Mouse (Mus musculus): ENCODE results near the gene Zfp770. TPM values are rescaled to one million over a fixed set of nuclear protein-coding genes. Genes with fewer than 3 reads are reported as not detected.
A peak's percentile ranks its signal among the peaks of the same experiment; 100 is the strongest.
"Not testable (repeated sequence)": the region's sequence is repeated elsewhere in the genome, so short reads cannot be mapped to it uniquely, and the experiment has no call there.

Gene Zfp770
- polyA plus RNA-seq (2012) = 0.02 TPM in 1 of 2 replicates, not detected in the other

DNA sequence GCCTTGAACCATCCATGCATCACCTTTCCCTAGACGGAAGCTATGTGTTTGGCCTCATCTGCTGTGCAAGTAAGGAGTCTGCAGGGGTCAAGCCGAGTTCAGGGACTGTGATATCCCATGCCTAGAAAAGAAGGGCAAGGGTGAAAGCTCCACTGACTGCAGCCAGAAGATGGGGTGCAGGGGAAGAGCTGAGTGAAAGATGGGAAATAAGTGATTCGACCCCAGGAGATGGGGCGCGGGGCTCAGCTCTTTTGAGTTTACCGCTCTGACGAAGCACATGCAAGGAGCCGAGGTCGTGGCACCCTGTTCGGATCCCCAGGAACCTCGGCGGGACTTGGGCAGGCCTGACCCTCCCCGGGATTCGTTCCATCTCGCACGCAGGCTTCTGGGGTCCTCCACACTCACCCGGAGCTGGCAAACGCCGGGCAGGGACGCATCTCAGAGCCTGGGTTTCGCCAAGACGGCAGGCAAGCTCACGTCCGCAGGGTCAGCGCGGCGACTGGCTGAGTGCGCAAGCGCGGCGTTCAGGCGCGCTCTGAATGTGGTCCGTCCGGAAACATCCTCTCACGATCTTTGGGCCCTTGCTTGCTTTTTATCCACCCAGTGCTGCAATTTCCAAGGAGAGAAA, at the start of gene Zfp770:
Gene Zfp770 (minus strand): TSS at position 538 of the 628 bp plus-strand sequence.
- TF ChIP-seq TAL1 (IDR thresholded peaks at IDR 0.05; ENCODE audit: low read length) (no peak), GATA1 (IDR thresholded peaks at IDR 0.05; ENCODE audit: low read length) (no peak)
- H3K9me3 ChIP-seq (ENCODE audit: control insufficient read depth, low read length) = no peaks in the 10 kb centered on the region
- H3K4me3 ChIP-seq (replicated peaks) = peak within 1 kb of the TSS; percentile 85
- no peaks in the 10 kb centered on the region; the same call in 1 of the 2 replicates for H3K27me3 ChIP-seq (ENCODE audit: control insufficient read depth)
- H3K36me3 ChIP-seq (ENCODE audit: control insufficient read depth) = peaks cover 14% of the 10 kb centered on the region
- peaks cover 13% of the 10 kb centered on the region for H3K4me1 ChIP-seq (ENCODE audit: control insufficient read depth)

DNA sequence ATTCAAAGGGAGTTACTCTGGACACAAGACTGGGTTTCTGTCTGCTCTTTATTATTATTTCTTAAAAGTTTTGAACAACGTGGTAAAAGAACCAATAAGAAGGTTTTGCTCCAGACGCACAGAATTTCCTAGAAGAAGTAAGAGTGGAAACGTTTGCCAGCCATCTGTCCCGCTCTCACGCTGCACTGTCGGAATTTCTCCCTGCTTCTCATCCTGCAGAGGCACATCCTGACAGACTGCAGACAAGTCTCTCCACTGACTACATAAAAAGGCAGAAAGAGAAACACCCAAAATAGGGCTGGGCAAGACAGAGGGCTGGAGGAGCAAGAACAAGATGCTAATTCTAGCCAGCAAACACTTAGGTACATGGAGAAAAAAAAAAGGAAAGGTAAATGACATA, 48.2 kb upstream of the Zfp770 start:
- Histone ChIP-seq H3K27me3 (ENCODE audit: control insufficient read depth) (no peaks in the 10 kb centered on the region), H3K4me1 (ENCODE audit: control insufficient read depth) (no peaks in the 10 kb centered on the region), H3K9me3 (ENCODE audit: control insufficient read depth, low read length) (no peaks in the 10 kb centered on the region), H3K4me3 (replicated peaks) (no peak overlapping the region), H3K36me3 (ENCODE audit: control insufficient read depth) (no peaks in the 10 kb centered on the region)
- TF ChIP-seq TAL1 (IDR thresholded peaks at IDR 0.05; ENCODE audit: low read length) (no peak), GATA1 (IDR thresholded peaks at IDR 0.05; ENCODE audit: low read length) (no peak)

DNA sequence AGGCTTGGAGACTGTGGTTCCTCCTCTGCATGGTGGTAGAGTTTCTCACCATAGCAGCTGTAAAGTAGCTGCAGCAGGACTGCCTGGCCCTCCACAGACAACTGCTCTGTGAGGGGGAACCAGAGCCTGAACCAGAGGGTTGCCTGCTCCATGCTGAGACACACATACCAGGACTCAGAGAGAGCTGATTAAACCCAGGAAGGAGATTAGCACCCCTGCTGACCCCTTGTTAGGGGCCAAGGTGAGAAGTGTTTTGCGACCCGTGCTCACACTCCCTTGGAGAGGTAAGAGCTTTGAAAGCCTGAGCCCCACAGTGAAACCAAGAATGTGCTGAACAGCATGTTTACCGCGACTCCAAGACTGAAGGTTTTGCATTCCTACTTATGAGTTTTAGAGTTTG, 36.4 kb upstream of the Zfp770 start:
- no peaks in the 10 kb centered on the region for H3K9me3 ChIP-seq (ENCODE audit: control insufficient read depth, low read length)
- no peak for TF ChIP-seq GATA1 (IDR thresholded peaks at IDR 0.05; ENCODE audit: low read length)
- no peak for TF ChIP-seq TAL1 (IDR thresholded peaks at IDR 0.05; ENCODE audit: low read length)
- no peaks in the 10 kb centered on the region for H3K4me1 ChIP-seq (ENCODE audit: control insufficient read depth)
- H3K36me3 ChIP-seq (ENCODE audit: control insufficient read depth) = no peaks in the 10 kb centered on the region
- no peak overlapping the region for H3K4me3 ChIP-seq (replicated peaks)
- H3K27me3 ChIP-seq (ENCODE audit: control insufficient read depth) = no peaks in the 10 kb centered on the region

DNA sequence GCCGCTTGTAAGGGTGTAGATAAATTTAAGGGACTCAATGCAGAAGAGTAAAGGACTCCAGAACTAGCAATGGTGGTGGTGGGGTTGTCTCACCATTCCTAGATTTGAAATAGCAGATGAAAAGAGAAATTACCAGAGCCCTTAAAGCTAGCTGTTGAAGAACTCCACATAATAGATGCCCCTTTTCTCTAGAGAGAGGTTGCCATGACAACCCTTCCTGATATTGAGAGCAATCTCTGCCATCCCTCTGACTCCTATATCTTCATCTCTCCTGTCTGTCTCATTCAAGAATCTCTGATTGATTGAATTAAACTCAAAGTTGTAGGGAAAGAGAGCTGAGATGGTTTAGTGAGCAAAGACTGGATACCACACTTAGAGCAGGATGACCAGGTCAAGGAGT, 35.3 kb upstream of the Zfp770 start:
- H3K9me3 ChIP-seq (ENCODE audit: control insufficient read depth, low read length) = no peaks in the 10 kb centered on the region
- H3K27me3 ChIP-seq (ENCODE audit: control insufficient read depth) = no peaks in the 10 kb centered on the region
- no peak for TF ChIP-seq TAL1 (IDR thresholded peaks at IDR 0.05; ENCODE audit: low read length)
- no peak for TF ChIP-seq GATA1 (IDR thresholded peaks at IDR 0.05; ENCODE audit: low read length)
- no peaks in the 10 kb centered on the region for H3K36me3 ChIP-seq (ENCODE audit: control insufficient read depth)
- H3K4me1 ChIP-seq (ENCODE audit: control insufficient read depth) = no peaks in the 10 kb centered on the region
- H3K4me3 ChIP-seq (replicated peaks) = no peak overlapping the region

DNA sequence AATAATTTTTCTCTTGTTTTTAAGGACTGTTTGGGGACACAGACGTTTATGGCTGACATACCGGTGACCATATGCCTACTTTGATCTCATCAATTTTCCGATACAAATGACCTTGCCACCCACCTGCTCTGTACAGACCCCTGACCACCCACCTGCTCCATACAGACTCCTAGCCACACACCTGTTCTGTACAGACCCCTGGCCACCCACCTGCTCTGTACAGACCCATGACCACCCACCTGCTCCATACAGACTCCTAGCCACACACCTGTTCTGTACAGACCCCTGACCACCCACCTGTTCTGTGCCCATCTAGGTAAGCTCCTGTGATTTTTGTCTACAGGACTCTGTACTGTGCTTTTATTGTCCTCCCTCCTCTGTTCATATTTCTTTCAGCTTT, 34.3 kb upstream of the Zfp770 start:
- no peaks in the 10 kb centered on the region for H3K9me3 ChIP-seq (ENCODE audit: control insufficient read depth, low read length)
- TF ChIP-seq TAL1 (IDR thresholded peaks at IDR 0.05; ENCODE audit: low read length) (no peak), GATA1 (IDR thresholded peaks at IDR 0.05; ENCODE audit: low read length) (no peak)
- H3K4me1 ChIP-seq (ENCODE audit: control insufficient read depth) = no peaks in the 10 kb centered on the region
- H3K4me3 ChIP-seq (replicated peaks) = no peak overlapping the region
- no peaks in the 10 kb centered on the region for H3K36me3 ChIP-seq (ENCODE audit: control insufficient read depth)
- H3K27me3 ChIP-seq (ENCODE audit: control insufficient read depth) = no peaks in the 10 kb centered on the region

DNA sequence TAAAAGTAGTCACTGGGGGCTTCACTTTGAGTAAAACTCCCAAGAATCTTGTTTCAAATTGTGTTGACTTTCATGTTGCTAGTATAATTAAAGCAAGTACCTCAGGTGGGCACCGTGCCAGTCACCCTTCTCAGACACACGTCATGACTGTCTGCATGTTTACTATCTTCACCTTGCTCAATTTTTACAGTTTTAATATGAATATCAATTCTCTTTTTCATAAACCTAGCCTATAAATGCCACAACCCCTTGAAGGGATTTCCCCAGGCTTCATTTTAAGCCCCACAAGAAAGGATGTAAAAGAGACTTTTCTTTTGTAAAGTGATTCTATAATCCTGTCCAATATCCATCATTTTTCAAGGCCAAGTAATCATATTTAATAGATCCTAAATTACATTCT, 30.0 kb upstream of the Zfp770 start:
- H3K4me3 ChIP-seq (replicated peaks) = no peak overlapping the region
- TF ChIP-seq GATA1 (IDR thresholded peaks at IDR 0.05; ENCODE audit: low read length) (no peak), TAL1 (IDR thresholded peaks at IDR 0.05; ENCODE audit: low read length) (no peak)
- no peaks in the 10 kb centered on the region for H3K27me3 ChIP-seq (ENCODE audit: control insufficient read depth)
- H3K9me3 ChIP-seq (ENCODE audit: control insufficient read depth, low read length) = no peaks in the 10 kb centered on the region
- no peaks in the 10 kb centered on the region for H3K36me3 ChIP-seq (ENCODE audit: control insufficient read depth)
- H3K4me1 ChIP-seq (ENCODE audit: control insufficient read depth) = no peaks in the 10 kb centered on the region

DNA sequence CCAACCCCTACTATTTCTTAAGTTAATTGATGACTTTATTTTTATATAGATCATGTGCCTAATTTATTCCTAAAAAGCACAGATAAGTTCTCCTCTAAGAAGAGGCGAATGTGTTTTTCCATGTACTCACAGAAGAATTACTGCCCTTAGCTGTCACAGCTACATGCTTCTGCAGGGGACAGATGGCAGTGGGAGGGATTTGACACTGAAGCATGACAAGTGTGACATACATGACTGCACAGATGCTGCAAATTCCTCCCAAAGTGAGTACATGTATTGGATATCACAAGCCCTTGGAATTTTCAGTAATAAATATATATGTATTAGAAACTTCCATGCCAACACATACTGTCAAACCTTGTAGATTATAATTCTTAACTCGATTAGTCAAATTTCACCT, 27.4 kb upstream of the Zfp770 start:
- H3K4me3 ChIP-seq (replicated peaks) = no peak overlapping the region
- H3K4me1 ChIP-seq (ENCODE audit: control insufficient read depth) = no peaks in the 10 kb centered on the region
- no peak for TF ChIP-seq GATA1 (IDR thresholded peaks at IDR 0.05; ENCODE audit: low read length)
- no peak for TF ChIP-seq TAL1 (IDR thresholded peaks at IDR 0.05; ENCODE audit: low read length)
- H3K36me3 ChIP-seq (ENCODE audit: control insufficient read depth) = no peaks in the 10 kb centered on the region
- H3K27me3 ChIP-seq (ENCODE audit: control insufficient read depth) = no peaks in the 10 kb centered on the region
- no peaks in the 10 kb centered on the region for H3K9me3 ChIP-seq (ENCODE audit: control insufficient read depth, low read length)

DNA sequence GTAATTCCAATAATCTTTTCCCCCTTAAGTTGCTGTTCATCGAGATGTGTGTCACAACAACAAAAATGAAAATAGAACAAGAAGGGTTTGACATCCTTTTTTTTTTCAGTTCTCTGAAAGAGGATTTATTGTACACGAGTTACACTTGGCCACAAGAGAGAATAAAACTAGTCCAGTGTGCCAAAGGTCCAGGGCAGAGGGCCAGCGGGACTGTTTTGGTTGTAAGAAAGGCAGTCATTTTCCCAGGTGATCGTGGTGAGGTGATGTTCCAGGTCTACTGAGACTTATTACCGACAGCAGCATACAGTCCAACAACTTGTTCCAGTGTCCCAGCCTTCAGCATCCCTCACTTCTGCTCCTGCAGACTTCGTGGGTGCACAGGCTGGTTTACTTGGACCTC, 3.8 kb upstream of the Zfp770 start:
- H3K27me3 ChIP-seq (ENCODE audit: control insufficient read depth) = no peaks in the 10 kb centered on the region; the same call in 1 of the 2 replicates
- H3K9me3 ChIP-seq (ENCODE audit: control insufficient read depth, low read length) = no peaks in the 10 kb centered on the region
- H3K36me3 ChIP-seq (ENCODE audit: control insufficient read depth) = no peaks in the 10 kb centered on the region
- no peak overlapping the region for H3K4me3 ChIP-seq (replicated peaks)
- H3K4me1 ChIP-seq (ENCODE audit: control insufficient read depth) = peaks cover 9% of the 10 kb centered on the region
- TF ChIP-seq TAL1 (IDR thresholded peaks at IDR 0.05; ENCODE audit: low read length) = no peak
- no peak for TF ChIP-seq GATA1 (IDR thresholded peaks at IDR 0.05; ENCODE audit: low read length)

DNA sequence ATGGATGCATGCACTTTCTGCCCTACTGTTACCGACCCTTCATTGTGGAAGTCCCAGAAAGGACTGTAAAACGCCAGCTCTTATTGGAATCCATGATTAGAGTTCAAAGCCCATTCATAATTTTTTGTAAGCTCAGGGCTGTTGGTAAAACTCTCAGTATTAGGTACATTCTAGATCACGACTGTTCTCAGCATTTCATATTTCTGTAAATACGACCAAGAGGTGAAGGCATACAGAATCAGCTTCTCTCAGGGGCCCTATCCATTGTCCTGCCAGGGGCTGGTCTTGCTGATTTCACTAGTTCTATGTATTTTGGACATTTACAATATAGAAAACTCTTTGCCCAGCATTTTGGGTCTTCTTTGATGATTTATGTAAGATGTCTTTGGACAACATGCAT, 305 bp upstream of the Zfp770 start:
- no peaks in the 10 kb centered on the region for H3K9me3 ChIP-seq (ENCODE audit: control insufficient read depth, low read length)
- peaks cover 13% of the 10 kb centered on the region for H3K4me1 ChIP-seq (ENCODE audit: control insufficient read depth)
- TF ChIP-seq TAL1 (IDR thresholded peaks at IDR 0.05; ENCODE audit: low read length) (no peak), GATA1 (IDR thresholded peaks at IDR 0.05; ENCODE audit: low read length) (no peak)
- H3K4me3 ChIP-seq (replicated peaks) = peak overlapping the region; percentile 85
- H3K27me3 ChIP-seq (ENCODE audit: control insufficient read depth) = no peaks in the 10 kb centered on the region; the same call in 1 of the 2 replicates
- H3K36me3 ChIP-seq (ENCODE audit: control insufficient read depth) = peaks cover 8% of the 10 kb centered on the region

DNA sequence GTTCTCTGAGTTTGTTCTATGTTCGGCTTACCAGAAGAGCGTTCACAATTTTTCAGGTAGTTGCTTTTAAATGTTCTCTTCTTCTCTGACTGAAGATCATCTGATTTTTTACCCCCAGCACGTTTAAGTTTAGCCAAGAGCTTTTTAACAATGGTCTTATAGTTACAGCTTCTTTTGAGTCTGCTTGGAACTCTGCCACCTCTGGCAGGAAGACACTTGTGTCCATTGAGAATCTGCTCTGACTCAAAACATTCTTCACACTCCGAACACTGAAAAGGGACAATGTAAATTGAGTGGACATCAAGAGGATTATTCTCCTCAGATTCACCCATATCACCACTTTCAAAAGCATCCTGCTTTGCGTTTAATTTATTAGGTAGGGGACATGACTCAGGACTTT, 4.8 kb downstream of the Zfp770 start:
- TF ChIP-seq TAL1 (IDR thresholded peaks at IDR 0.05; ENCODE audit: low read length) = no peak
- TF ChIP-seq GATA1 (IDR thresholded peaks at IDR 0.05; ENCODE audit: low read length) = no peak
- H3K4me1 ChIP-seq (ENCODE audit: control insufficient read depth) = peaks cover 11% of the 10 kb centered on the region

DNA sequence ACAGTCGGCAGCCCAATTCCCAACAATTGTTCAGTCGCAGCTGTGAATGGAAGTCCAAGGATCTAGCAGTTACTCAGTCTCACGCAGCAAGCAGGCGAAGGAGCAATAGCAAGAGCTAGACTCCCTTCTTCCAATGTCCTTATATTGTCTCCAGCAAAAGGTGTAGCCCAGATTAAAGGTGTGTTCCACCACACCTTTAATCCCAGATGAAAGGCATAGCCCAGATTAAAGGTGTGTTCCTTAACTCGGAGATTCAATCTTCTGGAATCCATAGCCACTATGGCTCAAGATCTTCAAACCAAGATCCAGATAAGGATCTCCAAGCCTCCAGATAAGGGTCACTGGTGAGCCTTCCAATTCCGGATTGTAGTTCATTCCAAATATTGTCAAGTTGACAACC, 14.3 kb downstream of the Zfp770 start, which contains the start of gene Aqr:
Gene Aqr (minus strand): TSS at position 101 of the 400 bp plus-strand sequence.
- not testable (repeated sequence) for H3K9me3 ChIP-seq (ENCODE audit: control insufficient read depth, low read length); H3K27me3 ChIP-seq (ENCODE audit: control insufficient read depth); H3K4me3 ChIP-seq (replicated peaks); H3K36me3 ChIP-seq (ENCODE audit: control insufficient read depth); H3K4me1 ChIP-seq (ENCODE audit: control insufficient read depth)

More for the DNA sequence above, 4.8 kb downstream of the Zfp770 start:
- Histone ChIP-seq H3K9me3 (ENCODE audit: control insufficient read depth, low read length) (no peaks in the 10 kb centered on the region), H3K36me3 (ENCODE audit: control insufficient read depth) (peaks cover 24% of the 10 kb centered on the region), H3K4me3 (replicated peaks) (no peak overlapping the region), H3K27me3 (ENCODE audit: control insufficient read depth) (no peaks in the 10 kb centered on the region)

All from erythroblast, embryonic 14.5 days (primary cell).